Mouse (Mus musculus) hindbrain, embryonic 14.5 days (tissue): Measurements from ENCODE around the gene Abhd4. TPM values are rescaled to one million over a fixed set of nuclear protein-coding genes. Genes with fewer than 3 reads are reported as not detected.
A peak's percentile ranks its signal among the peaks of the same experiment; 100 is the strongest.

Experiments
- ATAC-seq: fragments of 200-750 bp; cut with Nextera tagmentation; 2 replicates; pipeline ENCODE4 v1.8.0; 2017; ENCODE audit warnings: moderate number of reproducible peaks, mild to moderate bottlenecking, moderate TSS enrichment, moderate library complexity; ENCODE audit not compliant: low FRiP score
- DNase-seq: peaks from one replicate; pipeline ENCODE4 v3.0.0-alpha.2; 2015; ENCODE audit warnings: low spot score
- H3K27ac ChIP-seq: fragments of 300-500 bp; sonication (generic); 2 replicates; pipeline ENCODE4 v1.5.1; 2014; ENCODE audit warnings: mild to moderate bottlenecking, moderate library complexity
- H3K27me3 ChIP-seq: fragments of 300-500 bp; sonication (generic); 2 replicates; pipeline ENCODE4 v1.6.1; 2014; ENCODE audit warnings: mild to moderate bottlenecking, low read length, mixed read lengths; ENCODE audit not compliant: control insufficient read depth, insufficient read depth
- H3K36me3 ChIP-seq: fragments of 300-500 bp; sonication (generic); replicated peaks from 2 replicates; pipeline ENCODE4 v1.6.1; 2014; ENCODE audit not compliant: control insufficient read depth, insufficient read depth
- H3K4me1 ChIP-seq: fragments of 300-500 bp; sonication (generic); replicated peaks from 2 replicates; pipeline ENCODE4 v1.6.1; 2014; ENCODE audit warnings: antibody characterized with exemption, low read length, mixed read lengths; ENCODE audit not compliant: control insufficient read depth, insufficient read depth
- H3K4me2 ChIP-seq: fragments of 300-500 bp; sonication (generic); replicated peaks from 2 replicates; pipeline ENCODE4 v1.6.1; 2014; ENCODE audit warnings: mild to moderate bottlenecking, moderate library complexity
- H3K4me3 ChIP-seq: fragments of 300-500 bp; sonication (generic); replicated peaks from 2 replicates; pipeline ENCODE4 v1.5.1; 2014; ENCODE audit warnings: mild to moderate bottlenecking, low read length
- H3K9ac ChIP-seq: fragments of 300-500 bp; sonication (generic); 2 replicates; pipeline ENCODE4 v1.6.1; 2014
- H3K9me3 ChIP-seq: fragments of 300-500 bp; sonication (generic); 2 replicates; pipeline ENCODE4 v1.6.1; 2016; ENCODE audit warnings: low read length; ENCODE audit not compliant: control insufficient read depth
- WGBS: fragments of 180-500 bp; shearing (Covaris S2); extraction: QIAGEN DNeasy Blood & Tissue Kit; methylation state at CpG from one replicate; pipeline ENCODE4 v1.1.7; 2014; 5-methylcytosine and 5-hydroxymethylcytosine counted together
- polyA plus RNA-seq: library from polyadenylated mRNA; unstranded; fragments of >200 nt; fragmentation: Nextera tagmentation; extraction: Ambion mirVana; gene quantifications from 2 replicates; pipeline ENCODE4 v1.2.1, GENCODE M21; 2014

Gene Abhd4
- 64.5 and 65.4 TPM in 2 replicates for polyA plus RNA-seq

- Histone ChIP-seq H3K9me3 (no peaks in the 10 kb centered on the region), H3K4me1 (peaks cover 48% of the 10 kb centered on the region), H3K4me3 (peak within 1 kb of the TSS; percentile 72), H3K27me3 (no peaks in the 10 kb centered on the region), H3K27ac (peak within 1 kb of the TSS; percentile 86), H3K9ac (peak within 1 kb of the TSS; percentile 85), H3K36me3 (0 out of 2 replicates have a peak, but pooled peaks cover 4% of the 10 kb centered on the region), H3K4me2 (peak within 1 kb of the TSS; percentile 79)
- under 1% methylated on average over 39 of the region's 39 CpGs for WGBS
- peak; percentile 98 for DNase-seq
- peak; percentile 100 for ATAC-seq
Observed at GRCm38 (mm10) chr14:54253741-54254291, at the start of gene Abhd4, which contains the start of gene Dad1. Gene Abhd4 (plus strand): TSS chr14:54254188. Gene Dad1 (minus strand): TSS chr14:54254104.

DNA sequence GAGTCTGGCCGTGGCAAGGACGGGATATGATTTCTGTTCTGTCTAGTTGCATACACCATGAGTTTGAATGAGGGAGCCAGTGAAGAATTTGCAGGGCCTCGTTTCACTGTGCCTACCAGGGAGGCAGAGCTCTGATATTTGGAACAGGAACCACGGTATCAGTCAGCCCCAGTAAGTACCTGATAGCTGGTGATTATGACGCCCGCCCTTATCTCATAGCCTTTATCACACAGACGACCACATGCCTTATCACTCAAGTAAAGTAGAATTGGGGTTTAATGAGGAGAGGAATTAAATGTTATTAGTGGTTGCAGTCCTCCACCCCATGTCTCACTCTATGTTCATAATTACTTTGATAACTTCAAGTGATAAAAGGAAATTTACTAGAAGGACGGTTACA lies 49.7 kb upstream of the Abhd4 start:
- H3K27me3 ChIP-seq, result no peaks in the 10 kb centered on the region
- no peak for DNase-seq
- no peak overlapping the region for H3K9ac ChIP-seq
- H3K9me3 ChIP-seq, result no peaks in the 10 kb centered on the region
- no peak overlapping the region for H3K4me2 ChIP-seq
- no peak for ATAC-seq
- no peaks in the 10 kb centered on the region for H3K4me1 ChIP-seq
- WGBS, result 82% methylated on average over 8 of the region's 8 CpGs
- no peaks in the 10 kb centered on the region for H3K36me3 ChIP-seq
- H3K27ac ChIP-seq, result no peak overlapping the region
- no peak overlapping the region for H3K4me3 ChIP-seq

GRCm38 (mm10) chr14:54204786-54205185 lies 49.2 kb upstream of the Abhd4 start:
- Histone ChIP-seq H3K4me3 (no peak overlapping the region), H3K27me3 (no peaks in the 10 kb centered on the region), H3K4me2 (no peak overlapping the region), H3K27ac (no peak overlapping the region), H3K9ac (no peak overlapping the region), H3K36me3 (no peaks in the 10 kb centered on the region), H3K9me3 (no peaks in the 10 kb centered on the region), H3K4me1 (no peaks in the 10 kb centered on the region)
- WGBS, result 37% methylated on average over 4 of the region's 4 CpGs
- no peak for DNase-seq
- no peak for ATAC-seq

DNA sequence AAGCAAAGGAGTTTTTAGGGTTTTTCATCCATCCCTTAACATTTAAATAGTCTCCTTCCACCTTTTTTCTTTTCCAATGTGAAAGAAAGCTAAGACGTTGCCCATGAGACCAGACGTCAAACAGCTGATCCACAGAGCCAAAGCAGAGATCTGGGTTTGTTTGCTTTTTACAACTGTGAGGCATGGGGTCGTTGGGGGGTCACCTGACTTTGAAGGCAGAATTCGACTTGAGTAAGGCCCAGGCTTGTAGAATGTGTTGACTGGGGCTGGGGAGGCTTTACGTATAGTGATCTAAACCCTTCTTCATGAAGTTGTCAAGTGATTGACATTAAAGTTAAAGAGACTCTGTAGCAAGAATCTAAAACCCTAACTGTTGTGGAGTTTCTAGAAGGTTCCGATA lies 48.1 kb upstream of the Abhd4 start:
- Histone ChIP-seq H3K27ac (no peak overlapping the region), H3K9ac (no peak overlapping the region), H3K36me3 (no peaks in the 10 kb centered on the region), H3K27me3 (no peaks in the 10 kb centered on the region), H3K9me3 (no peaks in the 10 kb centered on the region), H3K4me2 (no peak overlapping the region), H3K4me1 (no peaks in the 10 kb centered on the region), H3K4me3 (no peak overlapping the region)
- ATAC-seq (no peak), DNase-seq (no peak)
- 62% methylated on average over 6 of the region's 6 CpGs for WGBS

GRCm38 (mm10) chr14:54206309-54206708 lies 47.7 kb upstream of the Abhd4 start:
- Histone ChIP-seq H3K36me3 (no peaks in the 10 kb centered on the region), H3K27me3 (no peaks in the 10 kb centered on the region), H3K4me2 (no peak overlapping the region), H3K9ac (no peak overlapping the region), H3K4me1 (no peaks in the 10 kb centered on the region), H3K9me3 (no peaks in the 10 kb centered on the region), H3K4me3 (no peak overlapping the region), H3K27ac (no peak overlapping the region)
- 90% methylated on average over 5 of the region's 5 CpGs for WGBS
- ATAC-seq (no peak), DNase-seq (no peak)

DNA sequence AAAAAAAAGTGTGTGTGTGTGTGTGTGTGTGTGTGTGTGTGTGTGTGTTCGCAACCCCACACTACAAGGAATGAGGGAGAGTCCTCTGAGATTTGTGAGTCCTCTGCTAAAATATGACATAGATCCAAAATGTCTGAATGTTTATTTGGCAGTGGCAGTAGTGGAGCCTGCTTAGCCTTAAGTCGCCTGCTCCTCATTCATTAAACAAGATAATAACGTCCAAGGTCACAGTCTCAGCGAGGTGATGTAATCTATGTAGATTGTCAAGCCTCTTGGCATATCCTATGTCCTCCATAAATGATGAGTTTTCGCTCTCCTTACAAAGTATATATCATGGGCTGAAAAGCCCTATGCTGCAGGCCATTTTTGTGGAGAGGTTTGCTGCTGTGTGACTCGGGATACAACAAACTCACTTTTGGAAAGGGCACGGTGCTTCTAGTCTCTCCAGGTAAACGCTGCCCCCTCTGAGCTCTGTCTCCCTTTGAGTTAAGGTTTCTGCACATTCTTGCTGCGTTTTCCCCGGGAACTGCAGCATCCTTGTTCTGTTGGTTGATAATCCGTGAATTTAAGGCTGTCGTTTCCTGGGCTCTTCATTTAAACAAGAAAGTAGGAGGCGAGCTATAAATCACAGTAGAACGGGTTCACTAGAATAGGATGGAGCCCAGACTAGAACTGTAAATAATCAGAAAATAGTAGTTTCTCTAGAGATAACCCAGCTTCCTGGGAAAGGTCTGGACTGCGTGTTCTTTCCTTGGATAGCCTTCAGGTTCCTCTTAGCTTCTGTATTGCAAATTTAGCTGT lies 47.0 kb upstream of the Abhd4 start:
- no peak for ATAC-seq
- no peak overlapping the region for H3K4me3 ChIP-seq
- H3K4me2 ChIP-seq, result no peak overlapping the region
- no peak overlapping the region for H3K27ac ChIP-seq
- 79% methylated on average over 15 of the region's 15 CpGs for WGBS
- no peak overlapping the region for H3K9ac ChIP-seq
- no peaks in the 10 kb centered on the region for H3K36me3 ChIP-seq
- H3K9me3 ChIP-seq, result no peaks in the 10 kb centered on the region
- DNase-seq, result no peak
- no peaks in the 10 kb centered on the region for H3K27me3 ChIP-seq
- H3K4me1 ChIP-seq, result no peaks in the 10 kb centered on the region

GRCm38 (mm10) chr14:54207924-54208323 lies 46.1 kb upstream of the Abhd4 start:
- Histone ChIP-seq H3K9ac (no peak overlapping the region), H3K4me2 (no peak overlapping the region), H3K4me3 (no peak overlapping the region), H3K36me3 (no peaks in the 10 kb centered on the region), H3K27ac (no peak overlapping the region), H3K27me3 (no peaks in the 10 kb centered on the region), H3K9me3 (no peaks in the 10 kb centered on the region), H3K4me1 (no peaks in the 10 kb centered on the region)
- 92% methylated on average over 5 of the region's 5 CpGs for WGBS
- no peak for DNase-seq
- no peak for ATAC-seq

- ATAC-seq, result no peak
- no peak for DNase-seq
- no peak overlapping the region for H3K4me3 ChIP-seq
- 79% methylated on average over 6 of the region's 6 CpGs for WGBS
- no peak overlapping the region for H3K27ac ChIP-seq
- no peaks in the 10 kb centered on the region for H3K36me3 ChIP-seq
- no peaks in the 10 kb centered on the region for H3K9me3 ChIP-seq
- no peak overlapping the region for H3K9ac ChIP-seq
- H3K4me1 ChIP-seq, result no peaks in the 10 kb centered on the region
- no peaks in the 10 kb centered on the region for H3K27me3 ChIP-seq
- H3K4me2 ChIP-seq, result no peak overlapping the region
Observed at GRCm38 (mm10) chr14:54208741-54209140, 45.2 kb upstream of the Abhd4 start.

GRCm38 (mm10) chr14:54209932-54210331 lies 44.1 kb upstream of the Abhd4 start:
- H3K9me3 ChIP-seq, result no peaks in the 10 kb centered on the region
- H3K27me3 ChIP-seq, result no peaks in the 10 kb centered on the region
- H3K9ac ChIP-seq, result no peak overlapping the region
- 82% methylated on average over 5 of the region's 5 CpGs for WGBS
- H3K4me2 ChIP-seq, result no peak overlapping the region
- H3K36me3 ChIP-seq, result no peaks in the 10 kb centered on the region
- DNase-seq (no peak), ATAC-seq (no peak)
- no peaks in the 10 kb centered on the region for H3K4me1 ChIP-seq
- H3K27ac ChIP-seq, result no peak overlapping the region
- no peak overlapping the region for H3K4me3 ChIP-seq
